Mouse (Mus musculus) left cerebral cortex, postnatal 4 days (tissue): ENCODE measurements at regions not wholly inside any gene's neighbourhood (a gene's known extent, or its start where the extent isn't known, plus 50 kb on each side); places are given as distances from the start of the nearest gene placed in this dataset.

ENCODE experiments used
- DNase-seq: peaks from one replicate; pipeline ENCODE4 v3.0.0-alpha.2; 2022
- intact Hi-C: fragments of 180-260 bp; cut with DNase I; formaldehyde crosslinking; loops from one replicate; pipeline ENCODE4 v1.15.1; 2025

GRCm38 (mm10) chr4:29133404-29134307 is 320.7 kb downstream of the Epha7 start:
- peak; percentile 58 for DNase-seq
- intact Hi-C loops, result no loop called here

GRCm38 (mm10) chr4:29135685-29136385 is 322.9 kb downstream of the Epha7 start:
- no peak for DNase-seq
- intact Hi-C loops, result no loop called here

- no peak for DNase-seq
- intact Hi-C loops, result no loop called here
Measured at GRCm38 (mm10) chr4:29138771-29139301, 325.9 kb downstream of the Epha7 start.

GRCm38 (mm10) chr4:29143415-29143814 is 330.5 kb downstream of the Epha7 start:
- intact Hi-C loops, result no loop called here
- DNase-seq, result no peak

- DNase-seq, result no peak
- intact Hi-C loops, result no loop called here
Measured at GRCm38 (mm10) chr4:29145242-29145641, 332.3 kb downstream of the Epha7 start.

GRCm38 (mm10) chr4:29152134-29152867 is 339.4 kb downstream of the Epha7 start:
- intact Hi-C loops, result no loop called here
- no peak for DNase-seq

- intact Hi-C loops, result no loop called here
- no peak for DNase-seq
Measured at GRCm38 (mm10) chr4:29182494-29182893, 369.6 kb downstream of the Epha7 start.

- no peak for DNase-seq
- intact Hi-C loops, result no loop called here
Measured at GRCm38 (mm10) chr4:29183411-29183810, 370.5 kb downstream of the Epha7 start.

GRCm38 (mm10) chr4:29183818-29184217 is 370.9 kb downstream of the Epha7 start:
- DNase-seq, result no peak
- intact Hi-C loops, result no loop called here

- no peak for DNase-seq
- intact Hi-C loops, result no loop called here
Measured at GRCm38 (mm10) chr4:29200976-29201375, 388.0 kb downstream of the Epha7 start.
